Mouse (Mus musculus) heart, embryonic 16.5 days (tissue): Measurements from ENCODE around the gene Krt87. TPM values are rescaled to one million over a fixed set of nuclear protein-coding genes. Genes with fewer than 3 reads are reported as not detected.

Source experiments
- ATAC-seq: fragments of 200-750 bp; cut with Nextera tagmentation; replicated peaks from 2 replicates; pipeline ENCODE4 v1.8.0; 2017; ENCODE audit warnings: moderate number of reproducible peaks; ENCODE audit not compliant: insufficient read depth, low FRiP score; ENCODE audit errors: extremely low read depth
- H3K27ac ChIP-seq: fragments of 300-500 bp; sonication (generic); 2 replicates; pipeline ENCODE4 v1.5.1; 2014; ENCODE audit warnings: mild to moderate bottlenecking, low read length, control low read depth, moderate library complexity
- H3K27me3 ChIP-seq: fragments of 300-500 bp; sonication (generic); 2 replicates; pipeline ENCODE4 v1.6.1; 2014; ENCODE audit warnings: low read length, mixed read lengths; ENCODE audit not compliant: control insufficient read depth, insufficient read depth
- H3K36me3 ChIP-seq: fragments of 300-500 bp; sonication (generic); 2 replicates; pipeline ENCODE4 v1.6.1; 2014; ENCODE audit not compliant: control insufficient read depth, insufficient read depth
- H3K4me1 ChIP-seq: fragments of 300-500 bp; sonication (generic); 2 replicates; pipeline ENCODE4 v1.6.1; 2014; ENCODE audit warnings: low read length, mixed read lengths; ENCODE audit not compliant: control insufficient read depth, insufficient read depth
- H3K4me2 ChIP-seq: fragments of 300-500 bp; sonication (generic); 2 replicates; pipeline ENCODE4 v1.6.1; 2014; ENCODE audit warnings: low read depth, mild to moderate bottlenecking, control low read depth, low read length
- H3K4me3 ChIP-seq: fragments of 300-500 bp; sonication (generic); 2 replicates; pipeline ENCODE4 v1.5.1; 2014; ENCODE audit warnings: mild to moderate bottlenecking, control low read depth, low read length
- H3K9ac ChIP-seq: fragments of 300-500 bp; sonication (generic); 2 replicates; pipeline ENCODE4 v1.6.1; 2014; ENCODE audit warnings: low read length, control low read depth
- H3K9me3 ChIP-seq: fragments of 300-500 bp; sonication (generic); replicated peaks from 2 replicates; pipeline ENCODE4 v1.6.1; 2016; ENCODE audit warnings: low read length; ENCODE audit not compliant: control insufficient read depth
- WGBS: fragments of 180-500 bp; shearing (Covaris S2); extraction: QIAGEN DNeasy Blood & Tissue Kit; methylation state at CpG from one replicate; pipeline ENCODE4 v1.1.7; 2014; 5-methylcytosine and 5-hydroxymethylcytosine counted together
- polyA plus RNA-seq: library from polyadenylated mRNA; unstranded; fragments of >200 nt; fragmentation: Nextera tagmentation; extraction: Ambion mirVana; gene quantifications from 2 replicates; pipeline ENCODE4 v1.2.1, GENCODE M21; 2015

Gene Krt87
- polyA plus RNA-seq, 1 experiment from 2014 or later, result 0.14 TPM

DNA sequence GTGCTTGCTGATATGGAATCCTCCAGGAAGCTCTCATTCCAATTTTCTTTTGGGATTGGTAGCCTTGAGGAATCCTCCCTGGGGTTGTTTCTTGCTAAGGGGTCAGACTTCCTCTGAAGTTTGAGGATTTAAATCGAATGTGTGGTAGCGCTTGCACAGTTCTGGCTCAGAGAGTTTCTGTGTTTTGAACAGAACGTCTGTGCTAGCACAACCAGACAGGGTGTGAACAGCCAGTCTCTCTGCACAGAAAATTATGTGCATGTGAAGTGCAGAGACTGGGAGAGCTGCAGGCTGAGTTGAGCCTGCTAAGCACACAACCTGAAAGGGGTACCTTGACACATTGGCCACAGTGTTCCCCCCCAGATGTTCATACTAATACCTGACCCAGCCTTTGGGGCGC is 2.2 kb upstream of the Krt87 start:
- Histone ChIP-seq H3K27ac (no peak overlapping the region), H3K36me3 (no peaks in the 10 kb centered on the region), H3K4me2 (no peak overlapping the region), H3K4me1 (no peaks in the 10 kb centered on the region), H3K9me3 (no peaks in the 10 kb centered on the region), H3K9ac (no peak overlapping the region), H3K27me3 (peaks cover 30% of the 10 kb centered on the region), H3K4me3 (no peak overlapping the region)
- 68% methylated on average over 4 of the region's 4 CpGs for WGBS
- no peak for ATAC-seq

- Histone ChIP-seq H3K36me3 (no peaks in the 10 kb centered on the region), H3K27me3 (peaks cover 30% of the 10 kb centered on the region), H3K9ac (no peak overlapping the region), H3K4me3 (no peak overlapping the region), H3K27ac (no peak overlapping the region), H3K9me3 (no peaks in the 10 kb centered on the region), H3K4me1 (no peaks in the 10 kb centered on the region), H3K4me2 (no peak overlapping the region)
- WGBS, result 74% methylated on average over 7 of the region's 7 CpGs
- no peak for ATAC-seq
These were observed 2.0 kb downstream of the Krt87 start for GRCm38 (mm10) chr15:101436611-101437010.

- no peaks in the 10 kb centered on the region for H3K4me1 ChIP-seq
- H3K27me3 ChIP-seq, result no peaks in the 10 kb centered on the region
- H3K4me2 ChIP-seq, result no peak overlapping the region
- no peak overlapping the region for H3K4me3 ChIP-seq
- WGBS, result 20% methylated on average over 5 of the region's 5 CpGs
- H3K9me3 ChIP-seq, result no peaks in the 10 kb centered on the region
- H3K9ac ChIP-seq, result no peak overlapping the region
- H3K27ac ChIP-seq, result no peak overlapping the region
- no peak for ATAC-seq
- no peaks in the 10 kb centered on the region for H3K36me3 ChIP-seq
These were observed 13.7 kb downstream of the Krt87 start for GRCm38 (mm10) chr15:101424914-101425313.

- no peaks in the 10 kb centered on the region for H3K27me3 ChIP-seq
- H3K9ac ChIP-seq, result no peak overlapping the region
- no peak for ATAC-seq
- H3K4me1 ChIP-seq, result no peaks in the 10 kb centered on the region
- no peaks in the 10 kb centered on the region for H3K36me3 ChIP-seq
- no peak overlapping the region for H3K4me2 ChIP-seq
- no peak overlapping the region for H3K4me3 ChIP-seq
- 56% methylated on average over 6 of the region's 6 CpGs for WGBS
- no peak overlapping the region for H3K27ac ChIP-seq
- H3K9me3 ChIP-seq, result no peaks in the 10 kb centered on the region
These were observed 17.7 kb downstream of the Krt87 start for GRCm38 (mm10) chr15:101420903-101421302.

- Histone ChIP-seq H3K36me3 (no peaks in the 10 kb centered on the region), H3K4me2 (no peak overlapping the region), H3K27me3 (no peaks in the 10 kb centered on the region), H3K9me3 (no peaks in the 10 kb centered on the region), H3K4me3 (no peak overlapping the region), H3K4me1 (no peaks in the 10 kb centered on the region), H3K27ac (no peak overlapping the region), H3K9ac (no peak overlapping the region)
- 69% methylated on average over 4 of the region's 4 CpGs for WGBS
- no peak for ATAC-seq
These were observed 19.7 kb downstream of the Krt87 start for GRCm38 (mm10) chr15:101418950-101419349.

DNA sequence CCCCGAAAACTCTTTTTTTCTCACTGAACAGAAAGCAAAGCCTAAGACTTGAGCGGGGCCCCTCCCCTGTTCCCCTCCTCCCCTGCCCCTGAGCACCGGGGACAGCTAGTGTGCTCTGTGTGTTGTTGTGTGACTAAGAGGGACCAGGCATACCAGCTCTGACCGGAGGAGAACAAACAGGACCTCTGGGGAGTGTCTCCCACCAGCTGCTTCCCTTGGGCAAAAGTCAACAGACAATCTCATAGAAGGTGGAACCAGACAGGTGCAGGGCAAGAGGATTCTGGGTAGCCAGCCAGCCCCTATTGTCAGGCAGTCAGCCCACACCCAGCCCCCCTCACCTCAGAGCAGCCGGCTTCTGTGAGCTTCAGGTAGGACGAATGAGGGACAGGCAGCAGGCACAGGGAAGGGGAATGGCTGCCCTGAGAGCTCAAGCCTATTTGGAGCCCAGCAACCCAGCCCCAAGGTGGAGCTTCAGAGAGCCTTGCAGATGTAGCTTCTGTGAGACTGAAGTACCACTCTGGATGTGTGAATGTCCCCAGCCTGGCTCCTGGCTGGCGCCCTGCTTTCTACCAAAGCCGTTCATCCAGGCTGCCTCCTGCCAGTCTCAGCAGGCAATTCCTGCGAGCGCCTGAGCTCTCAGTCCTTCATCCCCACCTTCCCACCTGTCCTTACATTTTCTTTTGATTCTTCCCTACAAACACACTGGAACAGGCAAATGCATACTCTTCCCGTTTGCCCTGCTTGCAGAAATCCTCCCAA is 23.6 kb downstream of the Krt87 start:
- Histone ChIP-seq H3K9ac (no peak overlapping the region), H3K27me3 (peaks cover 23% of the 10 kb centered on the region), H3K27ac (no peak overlapping the region), H3K4me3 (no peak overlapping the region), H3K36me3 (no peaks in the 10 kb centered on the region), H3K4me2 (no peak overlapping the region), H3K4me1 (0 out of 2 replicates have a peak, but pooled peaks cover 3% of the 10 kb centered on the region), H3K9me3 (no peaks in the 10 kb centered on the region)
- no peak for ATAC-seq
- WGBS, result 50% methylated on average over 11 of the region's 11 CpGs

DNA sequence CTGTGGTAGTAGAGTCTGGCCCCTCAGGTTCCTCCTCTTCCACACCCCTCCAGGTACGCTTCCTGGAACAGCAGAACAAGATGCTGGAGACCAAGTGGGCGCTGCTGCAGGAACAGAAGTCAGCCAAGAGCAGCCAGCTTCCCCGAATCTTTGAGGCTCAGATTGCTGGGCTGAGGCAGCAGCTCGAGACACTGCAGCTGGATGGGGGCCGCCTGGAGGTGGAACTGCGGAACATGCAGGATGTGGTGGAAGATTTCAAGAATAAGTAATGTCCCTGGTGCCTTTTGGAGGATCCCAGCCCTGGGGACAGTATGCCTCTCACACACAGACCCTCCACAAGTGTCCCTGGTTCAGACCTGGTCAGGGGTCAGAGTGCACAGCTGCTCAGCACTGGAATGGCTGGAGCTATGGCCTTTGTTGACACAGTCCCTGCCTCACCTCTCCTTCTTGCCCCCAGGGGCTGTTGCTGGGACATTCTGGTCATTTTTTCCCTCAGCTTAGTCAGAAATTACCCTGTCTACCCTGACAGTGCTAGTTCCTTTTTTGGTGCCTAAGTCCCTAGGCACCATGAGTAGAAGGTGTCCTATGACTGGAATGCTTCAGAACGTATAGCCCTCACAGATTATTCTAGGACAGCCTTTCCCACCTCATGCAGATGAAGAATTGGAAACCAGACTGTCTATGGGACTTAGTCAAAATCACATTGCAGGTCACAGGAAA is 24.5 kb downstream of the Krt87 start:
- H3K4me3 ChIP-seq, result no peak overlapping the region
- H3K27me3 ChIP-seq, result peaks cover 23% of the 10 kb centered on the region

GRCm38 (mm10) chr15:101412188-101412587 is 26.4 kb downstream of the Krt87 start:
- WGBS, result 30% methylated on average over 31 of the region's 31 CpGs
- Histone ChIP-seq H3K4me1 (0 out of 2 replicates have a peak, but pooled peaks cover 3% of the 10 kb centered on the region), H3K9ac (no peak overlapping the region), H3K9me3 (no peaks in the 10 kb centered on the region), H3K27me3 (peaks cover 23% of the 10 kb centered on the region), H3K36me3 (no peaks in the 10 kb centered on the region), H3K4me3 (peak overlapping the region; percentile 17), H3K27ac (no peak overlapping the region), H3K4me2 (no peak overlapping the region)
- no peak for ATAC-seq

More for the DNA sequence above, 24.5 kb downstream of the Krt87 start:
- no peak overlapping the region for H3K4me2 ChIP-seq
- 43% methylated on average over 7 of the region's 7 CpGs for WGBS
- no peaks in the 10 kb centered on the region for H3K36me3 ChIP-seq
- H3K4me1 ChIP-seq, result 0 out of 2 replicates have a peak, but pooled peaks cover 3% of the 10 kb centered on the region
- H3K27ac ChIP-seq, result no peak overlapping the region
- H3K9ac ChIP-seq, result no peak overlapping the region
- H3K9me3 ChIP-seq, result no peaks in the 10 kb centered on the region
- ATAC-seq, result no peak

DNA sequence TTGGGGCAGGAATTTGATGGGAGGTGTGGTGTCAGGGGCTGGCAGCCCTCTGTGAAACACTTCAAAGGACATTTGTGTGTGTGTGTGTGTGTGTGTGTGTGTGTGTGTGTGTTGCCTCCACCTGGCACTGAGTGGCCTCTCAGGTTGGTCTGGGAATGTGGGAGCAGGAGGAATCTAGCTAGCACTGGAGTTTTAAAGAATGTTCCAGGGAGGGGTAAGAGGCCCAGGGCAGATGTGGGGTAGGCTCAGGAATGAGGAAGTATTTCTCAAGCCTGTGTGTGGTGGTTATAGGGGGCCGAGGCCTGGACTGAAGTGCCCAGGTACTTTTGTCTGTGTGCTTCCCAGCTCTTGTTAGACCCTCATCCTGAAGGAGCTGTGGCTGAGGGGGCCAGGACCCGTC is 27.8 kb downstream of the Krt87 start, which contains the start of gene Krt7:
Gene Krt7, plus strand, starts transcription at position 269 of the 400 bp plus-strand sequence.
- 34% methylated on average over 2 of the region's 2 CpGs for WGBS
- H3K4me3 ChIP-seq, result no peak within 1 kb of the TSS; the same call in 1 of the 2 replicates
- 0 out of 2 replicates have a peak within 1 kb of the TSS, but pooled peaks have one; percentile 4 for H3K27ac ChIP-seq
- H3K4me1 ChIP-seq, result 0 out of 2 replicates have a peak, but pooled peaks cover 3% of the 10 kb centered on the region
- 0 out of 2 replicates have a peak within 1 kb of the TSS, but pooled peaks have one; percentile 6 for H3K4me2 ChIP-seq
- H3K9ac ChIP-seq, result no peak within 1 kb of the TSS
- peaks cover 23% of the 10 kb centered on the region for H3K27me3 ChIP-seq
- H3K36me3 ChIP-seq, result no peaks in the 10 kb centered on the region
- H3K9me3 ChIP-seq, result no peaks in the 10 kb centered on the region
- ATAC-seq, result no peak
